ENCODE assay signal across 13 mouse cellular contexts in the genomic region with DNA sequence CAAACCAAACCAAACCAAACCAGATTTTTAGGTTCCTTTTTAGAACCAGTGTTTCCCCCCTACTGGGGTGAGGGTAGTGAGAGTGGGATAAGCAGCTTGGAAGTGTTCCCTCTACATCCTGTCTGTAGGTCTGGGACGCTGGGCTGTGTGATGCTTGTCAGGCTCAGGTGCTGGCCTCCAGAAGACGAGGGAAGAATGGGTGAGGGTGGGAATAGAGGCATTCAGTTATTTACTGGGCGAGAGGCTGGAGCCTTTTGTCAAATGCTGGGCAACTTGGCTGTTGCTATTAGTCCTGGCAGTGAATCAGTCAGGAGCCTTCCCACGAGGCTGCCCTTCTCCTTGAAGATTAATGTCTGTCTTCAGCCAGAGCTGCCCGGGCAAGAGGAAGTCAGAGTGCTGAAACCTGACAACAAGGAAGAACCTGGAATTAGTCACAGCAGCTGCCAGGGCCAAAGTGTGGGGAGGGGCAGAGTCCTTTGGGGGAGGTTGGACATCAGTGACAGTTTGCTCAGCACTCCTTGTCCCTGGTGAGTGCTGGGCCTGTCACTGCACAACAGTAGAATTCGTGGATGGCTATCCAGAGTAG.
A peak's percentile ranks its signal among the peaks of the same experiment; 100 is the strongest.
DNase-seq lines count a peak whose midpoint lies in the region; ATAC-seq lines count a peak whose summit lies in the region.
"Had no signal": no experiment of that assay in that cellular context is flagged by ENCODE, and none has a peak within 500 bp of the region (broad histone marks: within the 10 kb centered on the region; RNA-seq: fewer than 3 reads in every experiment).

No protein-coding gene starts in this region.

- DNase-seq in kidney, adult 11 months = peak; percentile 47
- peak; percentile 88 for DNase-seq in adrenal gland, adult 8-10 months
- DNase-seq in mesoderm, embryonic 11.5 days (ENCODE audit: low read depth, low spot score) = peak; percentile 48
- no peak for DNase-seq in frontal cortex, postnatal 25 days (ENCODE audit: low spot score in 2 of 2)
- DNase-seq in limb, embryonic 10.5 days (ENCODE audit: low spot score) = no peak
- DNase-seq: cerebellum, postnatal 14 days; right cerebral cortex, adult 18-20 months had no signal

- no peak overlapping the region for H3K4me3 ChIP-seq in kidney, embryonic 14.5 days (ENCODE audit: low read length)
- H3K4me3 ChIP-seq in intestine, embryonic 16.5 days (ENCODE audit: low read length) = no peak overlapping the region
- no peak overlapping the region for H3K4me3 ChIP-seq in limb, embryonic 10.5 days
- H3K4me3 ChIP-seq: forebrain, embryonic 10.5 days; liver, embryonic 15.5 days; midbrain, embryonic 13.5 days had no signal

- H3K4me2 ChIP-seq in kidney, embryonic 14.5 days (replicated peaks; ENCODE audit: low read depth, low read length) = no peak overlapping the region
- no peak overlapping the region for H3K4me2 ChIP-seq in intestine, embryonic 16.5 days (ENCODE audit: low read depth, low read length)
- H3K4me2 ChIP-seq: liver, embryonic 15.5 days; midbrain, embryonic 13.5 days had no signal

- H3K27ac ChIP-seq in kidney, embryonic 14.5 days (ENCODE audit: low read depth, low read length) = no peak overlapping the region
- H3K27ac ChIP-seq in intestine, embryonic 16.5 days (ENCODE audit: low read length) = no peak overlapping the region
- H3K27ac ChIP-seq in limb, embryonic 10.5 days = no peak overlapping the region
- H3K27ac ChIP-seq: forebrain, embryonic 10.5 days; liver, embryonic 15.5 days; midbrain, embryonic 13.5 days had no signal

- ATAC-seq in kidney, embryonic 14.5 days (ENCODE audit: low FRiP score, low TSS enrichment) = no peak
- ATAC-seq in intestine, embryonic 16.5 days = peak; percentile 53
- ATAC-seq in erythroid progenitor cell, adult 5-6 weeks (replicated peaks; ENCODE audit: low FRiP score, poor library complexity, severe bottlenecking) = no peak
- ATAC-seq: midbrain, embryonic 13.5 days had no signal

- no peaks in the 10 kb centered on the region for H3K27me3 ChIP-seq in kidney, embryonic 14.5 days (ENCODE audit: control insufficient read depth, insufficient read depth, low read length)
- no peaks in the 10 kb centered on the region for H3K27me3 ChIP-seq in intestine, embryonic 16.5 days (replicated peaks; ENCODE audit: control insufficient read depth, insufficient read depth, low read length)
- H3K27me3 ChIP-seq in limb, embryonic 10.5 days (ENCODE audit: low read depth, poor library complexity, severe bottlenecking) = no peaks in the 10 kb centered on the region
- H3K27me3 ChIP-seq: liver, embryonic 15.5 days; midbrain, embryonic 13.5 days had no signal

- no peaks in the 10 kb centered on the region for H3K4me1 ChIP-seq in kidney, embryonic 14.5 days (ENCODE audit: control insufficient read depth, insufficient read depth, low read length)
- no peaks in the 10 kb centered on the region for H3K4me1 ChIP-seq in intestine, embryonic 16.5 days (ENCODE audit: control insufficient read depth, insufficient read depth, low read length)
- H3K4me1 ChIP-seq in limb, embryonic 10.5 days = peaks cover 11% of the 10 kb centered on the region
- H3K4me1 ChIP-seq: liver, embryonic 15.5 days had no signal

- H3K9ac ChIP-seq in kidney, embryonic 14.5 days (ENCODE audit: low read depth, low read length) = no peak overlapping the region
- no peak overlapping the region for H3K9ac ChIP-seq in intestine, embryonic 16.5 days (ENCODE audit: low read depth, low read length)
- H3K9ac ChIP-seq: liver, embryonic 15.5 days; midbrain, embryonic 13.5 days had no signal

- no peaks in the 10 kb centered on the region for H3K9me3 ChIP-seq in kidney, embryonic 14.5 days (ENCODE audit: control insufficient read depth, low read length)
- no peaks in the 10 kb centered on the region for H3K9me3 ChIP-seq in intestine, embryonic 16.5 days (ENCODE audit: control insufficient read depth, low read length)
- H3K9me3 ChIP-seq in limb, embryonic 10.5 days (replicated peaks) = no peaks in the 10 kb centered on the region
- H3K9me3 ChIP-seq: forebrain, embryonic 10.5 days; liver, embryonic 15.5 days; midbrain, embryonic 13.5 days had no signal

- H3K36me3 ChIP-seq in kidney, embryonic 14.5 days (ENCODE audit: control insufficient read depth, insufficient read depth, low read length) = no peaks in the 10 kb centered on the region
- H3K36me3 ChIP-seq in intestine, embryonic 16.5 days (ENCODE audit: control insufficient read depth, insufficient read depth, low read length) = no peaks in the 10 kb centered on the region
- no peaks in the 10 kb centered on the region for H3K36me3 ChIP-seq in limb, embryonic 10.5 days
- H3K36me3 ChIP-seq: forebrain, embryonic 10.5 days; liver, embryonic 15.5 days; midbrain, embryonic 13.5 days had no signal

- 9% methylated on average over 6 of the region's 6 CpGs for WGBS in kidney, embryonic 14.5 days
- WGBS in intestine, embryonic 16.5 days = 30% methylated on average over 6 of the region's 6 CpGs
- WGBS in limb, embryonic 10.5 days = 35% methylated on average over 6 of the region's 6 CpGs

Comparison
In these comparisons a context has a peak if more than half of its experiments do, and no peak if none do; other contexts are left out.
1. DNase-seq: peak in kidney, adult 11 months (single experiment), adrenal gland, adult 8-10 months (single experiment) and mesoderm, embryonic 11.5 days (single experiment); none in frontal cortex, postnatal 25 days (0 of 2) and limb, embryonic 10.5 days (single experiment).